Mouse (Mus musculus): ENCODE measurements around the gene Gm20792. TPM values are rescaled to one million over a fixed set of nuclear protein-coding genes. Genes with fewer than 3 reads are reported as not detected.
"Not testable (repeated sequence)": the region's sequence is repeated elsewhere in the genome, so short reads cannot be mapped to it uniquely, and the experiment has no call there.

Gene Gm20792
- polyA plus RNA-seq (2012; ENCODE audit: insufficient read depth, low replicate concordance): not detected in 2 replicates

- H3K36me3 ChIP-seq (replicated peaks; ENCODE audit: low read length): not testable (repeated sequence)
Measured at GRCm38 (mm10) chrY:48311555-48311954, at the start of gene Gm20792. TSS of gene Gm20792 (plus strand) at chrY:48311855.

More at GRCm38 (mm10) chrY:48311555-48311954, at the start of gene Gm20792:
- not testable (repeated sequence) for H3K9me3 ChIP-seq; H3K4me1 ChIP-seq; H3K4me3 ChIP-seq (replicated peaks); H3K27me3 ChIP-seq (replicated peaks)

Data from megakaryocyte, embryonic 14.5 days (primary cell).